Mouse (Mus musculus) forebrain, embryonic 13.5 days (tissue): ENCODE results near the gene Uchl4. TPM values are rescaled to one million over a fixed set of nuclear protein-coding genes. Genes with fewer than 3 reads are reported as not detected.

ENCODE experiments used
- ATAC-seq: fragments of 200-750 bp; cut with Nextera tagmentation; 2 replicates; pipeline ENCODE4 v1.8.0; 2017
- H3K27ac ChIP-seq: fragments of 300-500 bp; sonication (generic); 2 replicates; pipeline ENCODE4 v1.5.1; 2015; ENCODE audit warnings: inconsistent platforms, mild to moderate bottlenecking, moderate library complexity
- H3K27me3 ChIP-seq: fragments of 300-500 bp; sonication (generic); 2 replicates; pipeline ENCODE4 v1.6.1; 2015; ENCODE audit warnings: mild to moderate bottlenecking, inconsistent platforms
- H3K36me3 ChIP-seq: fragments of 300-500 bp; sonication (generic); 2 replicates; pipeline ENCODE4 v1.6.1; 2015; ENCODE audit warnings: mild to moderate bottlenecking, inconsistent platforms; ENCODE audit not compliant: poor library complexity, severe bottlenecking
- H3K4me1 ChIP-seq: fragments of 300-500 bp; sonication (generic); 2 replicates; pipeline ENCODE4 v1.6.1; 2015; ENCODE audit warnings: inconsistent platforms
- H3K4me2 ChIP-seq: fragments of 300-500 bp; sonication (generic); 2 replicates; pipeline ENCODE4 v1.6.1; 2015; ENCODE audit warnings: inconsistent platforms, mild to moderate bottlenecking, moderate library complexity
- H3K4me3 ChIP-seq: fragments of 300-500 bp; sonication (generic); 2 replicates; pipeline ENCODE4 v1.5.1; 2015; ENCODE audit warnings: mild to moderate bottlenecking, inconsistent platforms
- H3K9ac ChIP-seq: fragments of 300-500 bp; sonication (generic); 2 replicates; pipeline ENCODE4 v1.6.1; 2015; ENCODE audit warnings: mild to moderate bottlenecking, inconsistent platforms
- H3K9me3 ChIP-seq: fragments of 300-500 bp; sonication (generic); replicated peaks from 2 replicates; pipeline ENCODE4 v1.6.1; 2016; ENCODE audit warnings: inconsistent platforms
- WGBS: fragments of 180-500 bp; shearing (Covaris S2); methylation state at CpG from one replicate; pipeline ENCODE4 v1.1.7; 2015; 5-methylcytosine and 5-hydroxymethylcytosine counted together
- polyA plus RNA-seq: library from polyadenylated mRNA; unstranded; fragments of >200 nt; fragmentation: Nextera tagmentation; extraction: Ambion mirVana; gene quantifications from 2 replicates; pipeline ENCODE4 v1.2.1, GENCODE M21; 2015

The Uchl4 gene
- polyA plus RNA-seq, 1 experiment from 2014 or later: 2.4 TPM

GRCm38 (mm10) chr9:64232257-64232957 is 2.6 kb upstream of the Uchl4 start:
- Histone ChIP-seq H3K4me3 (no peak overlapping the region), H3K9ac (no peak overlapping the region), H3K9me3 (no peaks in the 10 kb centered on the region), H3K27ac (no peak overlapping the region; the same call in 1 of the 2 replicates), H3K36me3 (0 out of 2 replicates have a peak, but pooled peaks cover 5% of the 10 kb centered on the region), H3K27me3 (no peaks in the 10 kb centered on the region), H3K4me2 (no peak overlapping the region), H3K4me1 (peaks cover 26% of the 10 kb centered on the region)
- 51% methylated on average over 9 of the region's 9 CpGs for WGBS
- no peak for ATAC-seq

GRCm38 (mm10) chr9:64233656-64234055 is 1.3 kb upstream of the Uchl4 start:
- no peaks in the 10 kb centered on the region for H3K27me3 ChIP-seq
- H3K4me2 ChIP-seq: no peak overlapping the region
- peaks cover 25% of the 10 kb centered on the region for H3K4me1 ChIP-seq
- no peak overlapping the region for H3K4me3 ChIP-seq
- no peak for ATAC-seq
- H3K27ac ChIP-seq: no peak overlapping the region
- WGBS: 66% methylated on average over 5 of the region's 5 CpGs
- no peaks in the 10 kb centered on the region for H3K9me3 ChIP-seq
- H3K9ac ChIP-seq: no peak overlapping the region
- 0 out of 2 replicates have a peak, but pooled peaks cover 5% of the 10 kb centered on the region for H3K36me3 ChIP-seq

GRCm38 (mm10) chr9:64236056-64236455 is 1.1 kb downstream of the Uchl4 start:
- Histone ChIP-seq H3K4me1 (peaks cover 17% of the 10 kb centered on the region), H3K9ac (no peak overlapping the region), H3K36me3 (peaks cover 5% of the 10 kb centered on the region; the same call in 1 of the 2 replicates), H3K4me2 (no peak overlapping the region), H3K27me3 (no peaks in the 10 kb centered on the region), H3K27ac (no peak overlapping the region), H3K4me3 (no peak overlapping the region), H3K9me3 (no peaks in the 10 kb centered on the region)
- 95% methylated on average over 7 of the region's 7 CpGs for WGBS
- no peak for ATAC-seq

GRCm38 (mm10) chr9:64240116-64240515 is 5.1 kb downstream of the Uchl4 start:
- ATAC-seq: no peak
- Histone ChIP-seq H3K4me2 (no peak overlapping the region), H3K4me1 (peaks cover 4% of the 10 kb centered on the region; the same call in 1 of the 2 replicates), H3K9me3 (no peaks in the 10 kb centered on the region), H3K9ac (no peak overlapping the region), H3K4me3 (no peak overlapping the region), H3K27me3 (no peaks in the 10 kb centered on the region), H3K36me3 (peaks cover 5% of the 10 kb centered on the region; the same call in 1 of the 2 replicates), H3K27ac (no peak overlapping the region)
- WGBS: 66% methylated on average over 2 of the region's 2 CpGs

- Histone ChIP-seq H3K27me3 (no peaks in the 10 kb centered on the region), H3K9me3 (no peaks in the 10 kb centered on the region), H3K27ac (no peak overlapping the region), H3K4me2 (no peak overlapping the region), H3K36me3 (peaks cover 5% of the 10 kb centered on the region; the same call in 1 of the 2 replicates), H3K4me3 (no peak overlapping the region), H3K9ac (no peak overlapping the region), H3K4me1 (peaks cover 4% of the 10 kb centered on the region; the same call in 1 of the 2 replicates)
- ATAC-seq: no peak
- 83% methylated on average over 8 of the region's 8 CpGs for WGBS
These were observed 5.7 kb downstream of the Uchl4 start for GRCm38 (mm10) chr9:64240681-64241080.

- no peak for ATAC-seq
- Histone ChIP-seq H3K9me3 (no peaks in the 10 kb centered on the region), H3K36me3 (no peaks in the 10 kb centered on the region; the same call in 1 of the 2 replicates), H3K4me1 (peaks cover 4% of the 10 kb centered on the region; the same call in 1 of the 2 replicates), H3K9ac (no peak overlapping the region), H3K27me3 (no peaks in the 10 kb centered on the region), H3K4me3 (no peak overlapping the region), H3K27ac (no peak overlapping the region), H3K4me2 (no peak overlapping the region)
- WGBS: 78% methylated on average over 6 of the region's 6 CpGs
These were observed 7.4 kb downstream of the Uchl4 start for GRCm38 (mm10) chr9:64242381-64242831.

- no peak overlapping the region for H3K27ac ChIP-seq
- H3K9me3 ChIP-seq: no peaks in the 10 kb centered on the region
- H3K4me2 ChIP-seq: no peak overlapping the region
- no peak overlapping the region for H3K9ac ChIP-seq
- H3K27me3 ChIP-seq: no peaks in the 10 kb centered on the region
- WGBS: 88% methylated on average over 1 of the region's 1 CpGs
- H3K4me3 ChIP-seq: no peak overlapping the region
- ATAC-seq: no peak
- H3K4me1 ChIP-seq: peaks cover 22% of the 10 kb centered on the region
- 0 out of 2 replicates have a peak, but pooled peaks cover 4% of the 10 kb centered on the region for H3K36me3 ChIP-seq
These were observed 14.4 kb downstream of the Uchl4 start for GRCm38 (mm10) chr9:64249371-64249770.

- 0 out of 2 replicates have a peak, but pooled peaks cover 4% of the 10 kb centered on the region for H3K36me3 ChIP-seq
- H3K4me3 ChIP-seq: no peak overlapping the region
- no peaks in the 10 kb centered on the region for H3K9me3 ChIP-seq
These were observed 15.2 kb downstream of the Uchl4 start for GRCm38 (mm10) chr9:64250111-64250730.

GRCm38 (mm10) chr9:64252591-64253020 is 17.6 kb downstream of the Uchl4 start:
- no peaks in the 10 kb centered on the region for H3K9me3 ChIP-seq
- peak overlapping the region; percentile 89 for H3K9ac ChIP-seq
- peaks cover 22% of the 10 kb centered on the region for H3K4me1 ChIP-seq
- H3K27me3 ChIP-seq: no peaks in the 10 kb centered on the region
- H3K4me2 ChIP-seq: peak overlapping the region; percentile 95
- 0 out of 2 replicates have a peak, but pooled peaks cover 4% of the 10 kb centered on the region for H3K36me3 ChIP-seq
- peak overlapping the region; percentile 92 for H3K4me3 ChIP-seq
- H3K27ac ChIP-seq: peak overlapping the region; percentile 88; the same call in 1 of the 2 replicates
- ATAC-seq: no peak; the same call in 1 of the 2 replicates
- under 1% methylated on average over 16 of the region's 16 CpGs for WGBS

More at GRCm38 (mm10) chr9:64250111-64250730, 15.2 kb downstream of the Uchl4 start:
- H3K4me2 ChIP-seq: no peak overlapping the region
- no peak overlapping the region for H3K27ac ChIP-seq
- peaks cover 22% of the 10 kb centered on the region for H3K4me1 ChIP-seq
- no peak overlapping the region for H3K9ac ChIP-seq
- no peak for ATAC-seq
- H3K27me3 ChIP-seq: no peaks in the 10 kb centered on the region

GRCm38 (mm10) chr9:64253021-64253904 is 18.3 kb downstream of the Uchl4 start, which contains the start of gene Map2k1:
TSS of gene Map2k1 (minus strand) at chr9:64253631.
- Histone ChIP-seq H3K27ac (peak within 1 kb of the TSS; percentile 88), H3K4me2 (peak within 1 kb of the TSS; percentile 95), H3K36me3 (0 out of 2 replicates have a peak, but pooled peaks cover 3% of the 10 kb centered on the region), H3K27me3 (no peaks in the 10 kb centered on the region), H3K4me3 (peak within 1 kb of the TSS; percentile 92), H3K9me3 (no peaks in the 10 kb centered on the region), H3K4me1 (peaks cover 22% of the 10 kb centered on the region), H3K9ac (peak within 1 kb of the TSS; percentile 89)
- under 1% methylated on average over 76 of the region's 89 CpGs for WGBS
- ATAC-seq: peak; percentile 97

GRCm38 (mm10) chr9:64255422-64255821 is 20.4 kb downstream of the Uchl4 start:
- Histone ChIP-seq H3K9ac (no peak overlapping the region), H3K27me3 (no peaks in the 10 kb centered on the region), H3K9me3 (no peaks in the 10 kb centered on the region), H3K36me3 (no peaks in the 10 kb centered on the region), H3K4me3 (no peak overlapping the region), H3K27ac (no peak overlapping the region), H3K4me1 (peaks cover 18% of the 10 kb centered on the region), H3K4me2 (no peak overlapping the region)
- ATAC-seq: no peak
- 83% methylated on average over 3 of the region's 3 CpGs for WGBS
